Mouse (Mus musculus): ENCODE measurements around the gene Trim11. TPM values are rescaled to one million over a fixed set of nuclear protein-coding genes. Genes with fewer than 3 reads are reported as not detected.

Gene Trim11
- polyA plus RNA-seq, 1 experiment from 2014 or later: 20.4 TPM

- ATAC-seq (ENCODE audit: insufficient number of reproducible peaks, low FRiP score, low TSS enrichment, low read depth): no peak
- no peak overlapping the region for H3K4me2 ChIP-seq
- peaks cover 61% of the 10 kb centered on the region for H3K36me3 ChIP-seq
- H3K4me1 ChIP-seq: peaks cover 33% of the 10 kb centered on the region
- no peaks in the 10 kb centered on the region for H3K9me3 ChIP-seq
- H3K27me3 ChIP-seq: no peaks in the 10 kb centered on the region
- H3K9ac ChIP-seq: no peak overlapping the region
- 89% methylated on average over 6 of the region's 6 CpGs for WGBS
- no peak overlapping the region for H3K4me3 ChIP-seq
- no peak overlapping the region for H3K27ac ChIP-seq
Measured at GRCm38 (mm10) chr11:58983691-58984341, 5.9 kb downstream of the Trim11 start.

DNA sequence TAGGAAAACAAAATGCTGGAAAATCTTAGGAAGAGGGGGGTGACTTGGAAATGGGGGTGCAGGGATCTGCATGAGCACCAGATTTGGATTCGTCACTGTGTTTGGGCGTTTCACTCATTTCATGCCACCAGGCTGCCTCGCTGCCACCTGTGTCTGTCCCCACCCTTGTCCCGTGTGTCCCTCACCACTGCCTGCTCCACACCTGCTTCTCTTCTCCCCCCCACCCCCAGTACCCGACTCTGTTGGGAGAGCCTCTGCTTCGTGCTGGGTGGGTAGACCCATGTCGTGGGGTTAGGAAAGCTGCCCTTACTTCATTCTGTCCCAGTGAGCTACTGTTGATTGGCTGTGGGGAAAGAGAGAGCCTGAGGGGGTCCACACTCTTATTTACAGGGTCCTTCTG, 6.8 kb downstream of the Trim11 start:
- Histone ChIP-seq H3K9me3 (no peaks in the 10 kb centered on the region), H3K9ac (no peak overlapping the region), H3K36me3 (peaks cover 70% of the 10 kb centered on the region), H3K27me3 (no peaks in the 10 kb centered on the region), H3K4me1 (peaks cover 25% of the 10 kb centered on the region), H3K27ac (no peak overlapping the region), H3K4me2 (no peak overlapping the region), H3K4me3 (no peak overlapping the region)
- 95% methylated on average over 7 of the region's 7 CpGs for WGBS
- ATAC-seq (ENCODE audit: insufficient number of reproducible peaks, low FRiP score, low TSS enrichment, low read depth): no peak

DNA sequence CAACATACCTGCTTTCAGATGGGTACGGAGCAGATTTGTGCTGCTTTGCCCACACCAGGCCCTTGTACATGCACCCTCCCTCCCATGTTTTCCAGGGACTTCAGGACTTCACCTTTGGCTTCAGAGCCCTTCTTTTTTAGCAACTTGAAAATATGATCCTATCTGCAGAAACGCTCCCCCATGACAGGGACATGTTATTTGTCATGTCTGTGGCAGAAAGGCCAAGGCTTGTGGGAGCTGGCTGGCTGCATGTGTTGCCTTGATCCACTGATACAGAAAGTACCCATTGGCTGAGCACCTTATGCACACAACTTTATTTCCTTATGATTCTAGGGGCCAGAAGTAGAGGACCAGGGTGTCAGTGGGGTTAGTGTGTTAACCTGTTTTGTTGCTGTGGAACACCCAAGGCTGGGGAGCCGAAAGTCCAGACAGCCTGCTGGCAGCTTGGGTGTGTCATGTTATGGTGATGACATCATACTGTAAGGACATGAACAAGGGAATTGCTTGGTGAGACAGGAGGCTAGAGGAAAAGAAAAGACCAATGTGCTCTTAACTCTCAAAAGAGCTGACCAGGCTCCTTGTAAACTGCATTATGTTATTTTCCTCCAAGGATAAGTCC, 7.5 kb downstream of the Trim11 start:
- H3K9me3 ChIP-seq: no peaks in the 10 kb centered on the region
- 86% methylated on average over 3 of the region's 3 CpGs for WGBS
- H3K9ac ChIP-seq: no peak overlapping the region
- ATAC-seq (ENCODE audit: insufficient number of reproducible peaks, low FRiP score, low TSS enrichment, low read depth): no peak
- H3K4me3 ChIP-seq: no peak overlapping the region
- no peak overlapping the region for H3K27ac ChIP-seq
- H3K4me2 ChIP-seq: no peak overlapping the region
- H3K4me1 ChIP-seq: peaks cover 17% of the 10 kb centered on the region
- peaks cover 77% of the 10 kb centered on the region for H3K36me3 ChIP-seq
- H3K27me3 ChIP-seq: no peaks in the 10 kb centered on the region

- WGBS: 89% methylated on average over 4 of the region's 4 CpGs
- peaks cover 10% of the 10 kb centered on the region for H3K27me3 ChIP-seq
- peaks cover 66% of the 10 kb centered on the region for H3K36me3 ChIP-seq
- H3K4me1 ChIP-seq: peaks cover 2% of the 10 kb centered on the region
- H3K27ac ChIP-seq: no peak overlapping the region
- H3K4me3 ChIP-seq: no peak overlapping the region
- no peaks in the 10 kb centered on the region for H3K9me3 ChIP-seq
- H3K9ac ChIP-seq: no peak overlapping the region
- no peak overlapping the region for H3K4me2 ChIP-seq
- no peak for ATAC-seq (ENCODE audit: insufficient number of reproducible peaks, low FRiP score, low TSS enrichment, low read depth)
Measured at GRCm38 (mm10) chr11:58989166-58989565, 11.3 kb downstream of the Trim11 start.

DNA sequence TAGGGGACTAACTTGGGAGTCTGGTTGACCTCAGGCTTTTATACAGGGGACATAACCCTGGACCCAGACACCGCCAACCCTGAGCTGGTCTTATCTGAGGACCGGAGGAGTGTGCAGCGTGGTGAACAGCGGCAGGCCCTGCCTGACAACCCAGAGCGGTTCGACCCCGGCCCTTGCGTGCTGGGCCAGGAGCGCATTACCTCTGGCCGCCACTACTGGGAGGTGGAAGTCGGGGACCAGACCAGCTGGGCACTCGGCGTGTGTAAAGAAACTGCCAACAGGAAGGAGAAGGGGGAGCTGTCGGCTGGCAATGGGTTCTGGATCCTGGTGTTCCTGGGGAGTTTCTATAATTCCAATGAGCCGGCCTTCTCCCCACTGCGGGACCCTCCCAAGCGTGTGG, 12.2 kb downstream of the Trim11 start:
- peaks cover 57% of the 10 kb centered on the region for H3K36me3 ChIP-seq
- WGBS: 88% methylated on average over 17 of the region's 17 CpGs

GRCm38 (mm10) chr11:58990794-58991193, 12.9 kb downstream of the Trim11 start:
- no peak for ATAC-seq (ENCODE audit: insufficient number of reproducible peaks, low FRiP score, low TSS enrichment, low read depth)
- Histone ChIP-seq H3K27me3 (peaks cover 25% of the 10 kb centered on the region), H3K9me3 (no peaks in the 10 kb centered on the region), H3K4me2 (no peak overlapping the region), H3K27ac (no peak overlapping the region), H3K9ac (no peak overlapping the region), H3K4me1 (peaks cover 7% of the 10 kb centered on the region), H3K4me3 (no peak overlapping the region), H3K36me3 (peaks cover 50% of the 10 kb centered on the region)
- 80% methylated on average over 9 of the region's 9 CpGs for WGBS

More for the DNA sequence above, 12.2 kb downstream of the Trim11 start:
- no peak overlapping the region for H3K27ac ChIP-seq
- no peak overlapping the region for H3K9ac ChIP-seq
- ATAC-seq (ENCODE audit: insufficient number of reproducible peaks, low FRiP score, low TSS enrichment, low read depth): no peak
- no peaks in the 10 kb centered on the region for H3K9me3 ChIP-seq
- H3K27me3 ChIP-seq: peaks cover 19% of the 10 kb centered on the region
- no peak overlapping the region for H3K4me2 ChIP-seq
- H3K4me3 ChIP-seq: no peak overlapping the region
- peaks cover 7% of the 10 kb centered on the region for H3K4me1 ChIP-seq

- peaks cover 37% of the 10 kb centered on the region for H3K27me3 ChIP-seq
- no peak overlapping the region for H3K4me2 ChIP-seq
- no peak overlapping the region for H3K27ac ChIP-seq
- no peak overlapping the region for H3K4me3 ChIP-seq
- no peak for ATAC-seq (ENCODE audit: insufficient number of reproducible peaks, low FRiP score, low TSS enrichment, low read depth)
- peaks cover 7% of the 10 kb centered on the region for H3K4me1 ChIP-seq
- no peaks in the 10 kb centered on the region for H3K9me3 ChIP-seq
- 74% methylated on average over 3 of the region's 3 CpGs for WGBS
- H3K9ac ChIP-seq: no peak overlapping the region
- peaks cover 39% of the 10 kb centered on the region for H3K36me3 ChIP-seq
Measured at GRCm38 (mm10) chr11:58991911-58992310, 14.0 kb downstream of the Trim11 start.

GRCm38 (mm10) chr11:58993091-58993670, 15.3 kb downstream of the Trim11 start:
- no peak overlapping the region for H3K4me3 ChIP-seq
- peaks cover 41% of the 10 kb centered on the region for H3K27me3 ChIP-seq
- no peaks in the 10 kb centered on the region for H3K9me3 ChIP-seq
- H3K9ac ChIP-seq: no peak overlapping the region
- no peak for ATAC-seq (ENCODE audit: insufficient number of reproducible peaks, low FRiP score, low TSS enrichment, low read depth)
- peaks cover 7% of the 10 kb centered on the region for H3K4me1 ChIP-seq
- WGBS: 79% methylated on average over 6 of the region's 6 CpGs
- H3K4me2 ChIP-seq: no peak overlapping the region
- H3K36me3 ChIP-seq: peaks cover 29% of the 10 kb centered on the region
- H3K27ac ChIP-seq: no peak overlapping the region

DNA sequence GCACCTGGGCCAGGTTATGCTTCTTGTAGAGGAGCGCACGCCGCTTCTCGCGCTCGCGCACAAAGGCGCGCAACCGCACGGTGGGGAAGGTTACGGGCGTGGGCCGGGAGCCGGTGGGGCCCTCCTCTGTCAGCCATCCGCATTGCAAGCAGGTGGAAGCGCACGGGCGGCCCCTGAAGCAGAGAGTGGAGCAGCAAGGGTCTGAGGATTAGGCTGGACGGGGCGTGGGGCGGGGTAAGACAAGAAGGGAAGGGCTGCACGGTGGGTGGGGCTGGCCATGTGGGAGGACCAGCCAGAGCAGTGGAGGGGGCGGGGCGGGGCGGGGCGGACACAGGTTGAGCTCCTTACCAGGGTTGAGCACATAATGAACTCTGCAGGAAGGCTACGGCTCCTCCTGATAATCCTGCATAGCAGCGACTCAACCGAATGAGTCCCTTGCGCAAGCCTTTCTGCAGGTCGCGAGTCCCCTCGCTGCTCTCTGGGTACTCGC, 16.5 kb downstream of the Trim11 start:
- peak overlapping the region; percentile 34 for H3K4me3 ChIP-seq
- H3K4me1 ChIP-seq: peaks cover 12% of the 10 kb centered on the region
- no peak for ATAC-seq (ENCODE audit: insufficient number of reproducible peaks, low FRiP score, low TSS enrichment, low read depth)
- no peak overlapping the region for H3K9ac ChIP-seq
- H3K36me3 ChIP-seq: peaks cover 17% of the 10 kb centered on the region
- peaks cover 41% of the 10 kb centered on the region for H3K27me3 ChIP-seq
- peak overlapping the region; percentile 61 for H3K4me2 ChIP-seq
- WGBS: 3% methylated on average over 34 of the region's 35 CpGs
- H3K9me3 ChIP-seq: no peaks in the 10 kb centered on the region
- H3K27ac ChIP-seq: no peak overlapping the region

DNA sequence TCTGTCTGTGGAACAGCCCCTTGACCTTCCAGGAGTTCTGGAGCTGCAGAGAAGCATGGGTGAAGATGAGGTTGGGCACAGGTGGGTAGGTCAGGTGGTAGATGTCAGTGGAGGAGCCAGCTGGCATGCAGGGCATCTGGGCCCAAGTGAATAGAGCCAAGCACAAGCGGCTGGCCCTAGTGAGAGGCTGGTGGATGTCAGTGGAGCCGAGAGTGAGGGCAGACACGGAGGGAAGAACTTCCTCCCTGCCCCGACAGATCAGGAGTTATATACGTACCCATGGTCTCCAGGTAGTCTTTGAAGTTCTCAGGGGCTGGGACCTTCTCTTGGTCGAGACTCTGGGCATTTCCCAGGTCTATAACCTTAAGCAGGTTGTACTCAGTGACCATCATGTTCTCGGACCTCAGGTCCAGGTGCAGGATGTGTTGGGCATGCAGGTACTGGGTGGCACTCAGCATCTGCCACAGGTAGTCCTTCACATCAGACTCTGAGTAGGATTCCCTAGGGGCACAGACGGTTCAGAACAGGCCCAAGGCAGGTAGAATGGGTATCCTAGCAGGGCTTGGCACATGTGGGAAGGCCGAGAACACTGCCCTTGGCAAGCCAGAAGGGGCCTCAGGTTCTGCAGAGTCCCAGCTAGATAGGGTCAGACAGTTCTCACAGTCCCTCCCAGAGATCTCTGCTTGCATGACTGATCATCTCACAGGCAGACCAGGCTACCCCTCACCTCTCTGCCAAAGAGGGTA, 17.3 kb downstream of the Trim11 start:
- no peak for ATAC-seq (ENCODE audit: insufficient number of reproducible peaks, low FRiP score, low TSS enrichment, low read depth)
- Histone ChIP-seq H3K27me3 (peaks cover 41% of the 10 kb centered on the region), H3K9ac (no peak overlapping the region), H3K4me2 (no peak overlapping the region), H3K4me3 (peak overlapping the region; percentile 34; the same call in 1 of the 2 replicates), H3K36me3 (peaks cover 9% of the 10 kb centered on the region), H3K4me1 (peaks cover 13% of the 10 kb centered on the region), H3K9me3 (no peaks in the 10 kb centered on the region), H3K27ac (no peak overlapping the region)
- WGBS: 74% methylated on average over 9 of the region's 9 CpGs

- Histone ChIP-seq H3K9ac (no peak overlapping the region), H3K27ac (no peak overlapping the region), H3K36me3 (peaks cover 2% of the 10 kb centered on the region; the same call in 1 of the 2 replicates), H3K4me3 (no peak overlapping the region), H3K4me2 (no peak overlapping the region), H3K27me3 (peaks cover 41% of the 10 kb centered on the region), H3K9me3 (no peaks in the 10 kb centered on the region), H3K4me1 (peaks cover 13% of the 10 kb centered on the region)
- 50% methylated on average over 12 of the region's 12 CpGs for WGBS
- ATAC-seq (ENCODE audit: insufficient number of reproducible peaks, low FRiP score, low TSS enrichment, low read depth): no peak
Measured at GRCm38 (mm10) chr11:58995807-58996370, 18.0 kb downstream of the Trim11 start.

Data from limb, embryonic 15.5 days (tissue).